Mouse (Mus musculus) adipocyte (in vitro differentiated cells): ENCODE measurements around the gene Dstn.

Experiments
- DNase-seq: peaks from one replicate; pipeline ENCODE4 v3.0.0-alpha.2; 2016; ENCODE audit warnings: low spot score

Dstn gene

GRCm38 (mm10) chr2:143955004-143955403 is 39.9 kb downstream of the Dstn start:
- no peak for DNase-seq

DNA sequence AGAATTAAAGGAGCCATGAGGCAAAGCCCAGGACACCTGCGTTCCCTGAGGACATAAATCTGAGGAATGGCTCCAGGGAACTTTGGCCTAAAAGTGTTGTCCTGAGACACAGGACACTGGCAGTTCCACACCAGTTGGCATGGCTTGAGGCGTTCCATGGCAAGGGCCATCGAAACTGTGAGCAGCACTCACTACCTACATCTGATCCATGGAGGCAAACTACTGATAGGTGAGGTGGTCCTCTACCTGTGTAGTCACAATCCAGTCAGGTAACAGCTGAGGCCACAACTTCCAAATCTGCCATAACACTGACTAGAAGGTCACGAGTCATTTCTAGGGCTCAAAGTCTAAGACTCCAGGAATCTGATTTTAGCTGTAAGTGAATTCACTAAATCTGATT is 40.6 kb downstream of the Dstn start:
- DNase-seq, result no peak

GRCm38 (mm10) chr2:143962192-143962591 is 47.1 kb downstream of the Dstn start:
- DNase-seq, result no peak

- DNase-seq, result no peak
Observed at GRCm38 (mm10) chr2:143963318-143963717, 48.2 kb downstream of the Dstn start.

DNA sequence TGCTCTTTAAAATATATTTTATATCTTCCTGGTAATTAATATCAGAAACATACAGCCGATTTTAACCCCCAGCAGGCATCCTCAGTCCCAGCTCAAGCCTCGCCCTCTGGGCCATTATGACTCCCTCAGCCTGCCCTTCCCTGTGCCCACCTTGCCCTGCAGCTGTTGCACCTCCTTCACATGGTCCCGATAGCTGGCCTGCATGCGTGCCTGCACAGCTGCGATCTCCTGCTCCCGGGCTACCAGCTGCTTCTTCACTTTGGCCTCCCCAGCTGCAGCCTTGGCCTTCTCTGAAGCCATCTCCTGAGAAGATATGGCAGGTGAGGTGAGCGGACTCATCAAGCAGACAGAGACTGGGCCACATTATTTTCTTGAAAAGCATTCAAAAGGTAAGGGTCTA is 54.1 kb downstream of the Dstn start:
- DNase-seq, result no peak

- DNase-seq, result no peak
Observed at GRCm38 (mm10) chr2:143970841-143971240, 55.7 kb downstream of the Dstn start.

DNA sequence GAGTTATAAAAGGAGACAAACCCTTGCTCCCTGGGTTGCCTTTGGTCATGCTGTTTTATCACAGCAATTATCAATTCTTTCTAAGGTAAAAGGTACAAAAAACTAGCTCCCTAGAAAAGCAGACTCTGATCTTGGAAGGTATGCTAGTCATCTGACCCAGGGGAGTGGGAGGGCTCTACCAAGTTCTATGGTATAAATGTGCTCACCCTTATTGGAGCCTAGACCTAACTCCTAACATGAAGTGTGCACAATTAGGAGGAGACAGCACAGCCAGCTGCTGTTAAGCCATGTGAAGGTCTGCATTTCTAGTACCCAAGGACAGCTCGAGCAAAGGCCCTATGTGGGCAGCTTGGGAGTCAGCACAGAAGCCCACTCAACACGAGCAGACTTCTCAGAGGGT is 56.8 kb downstream of the Dstn start:
- DNase-seq, result no peak

- DNase-seq, result no peak
Observed at GRCm38 (mm10) chr2:143973161-143973560, 58.0 kb downstream of the Dstn start.

DNA sequence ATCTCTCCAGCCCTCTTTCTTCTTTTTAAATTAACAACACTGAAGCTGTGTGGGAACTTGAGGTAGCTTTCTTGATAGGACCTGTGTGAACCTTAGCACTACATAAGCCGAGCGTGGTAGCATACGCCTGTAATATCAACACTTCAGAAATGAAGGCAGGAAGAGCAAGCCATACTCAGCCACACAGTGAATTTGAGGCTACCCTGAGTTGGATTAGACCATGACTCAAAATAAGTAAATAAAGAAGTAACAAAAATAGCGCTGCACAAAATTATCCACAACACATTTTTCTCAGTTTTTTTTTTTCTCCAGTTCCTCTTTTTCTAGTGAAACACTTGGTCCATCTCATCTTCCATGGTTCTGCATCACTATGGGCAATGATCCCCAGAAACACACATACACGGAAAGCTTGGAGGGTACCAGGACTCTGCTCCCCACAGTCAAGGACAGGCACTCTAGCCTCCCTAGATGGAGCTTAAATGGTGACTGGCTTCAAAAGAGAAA is 60.1 kb downstream of the Dstn start:
- no peak for DNase-seq

- peak; percentile 30 for DNase-seq
Observed at GRCm38 (mm10) chr2:143978444-143979147, 63.5 kb downstream of the Dstn start.

DNA sequence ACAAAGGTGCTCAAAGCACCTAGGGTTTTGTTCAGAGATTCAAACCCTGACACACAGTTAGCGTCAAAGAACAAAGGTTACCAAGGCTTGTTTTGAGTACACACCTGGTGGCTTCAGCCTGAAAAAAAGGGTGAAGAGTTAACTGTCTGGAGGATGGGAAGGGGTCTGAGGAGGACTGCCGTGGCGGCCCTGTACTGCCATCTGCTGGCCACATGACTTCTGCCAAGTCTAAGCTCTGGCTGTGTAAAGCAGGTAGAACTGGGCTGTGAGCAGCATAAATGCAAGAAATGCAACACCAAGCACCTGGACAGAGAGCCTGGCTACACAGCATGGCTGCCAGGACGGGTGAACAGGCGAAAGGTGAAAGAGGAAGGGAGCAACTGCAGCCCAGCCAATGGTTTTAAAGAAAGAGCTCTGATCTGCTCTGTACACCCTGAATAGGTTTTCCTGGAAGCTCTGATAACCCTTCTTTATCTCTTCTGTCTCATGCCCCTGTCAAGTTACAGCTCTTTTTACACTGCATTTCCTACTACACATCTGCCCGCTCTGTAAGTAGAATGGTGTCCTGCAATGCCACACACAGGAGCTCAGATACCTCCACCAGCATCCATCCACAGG is 65.8 kb downstream of the Dstn start:
- DNase-seq, result peak; percentile 56

DNA sequence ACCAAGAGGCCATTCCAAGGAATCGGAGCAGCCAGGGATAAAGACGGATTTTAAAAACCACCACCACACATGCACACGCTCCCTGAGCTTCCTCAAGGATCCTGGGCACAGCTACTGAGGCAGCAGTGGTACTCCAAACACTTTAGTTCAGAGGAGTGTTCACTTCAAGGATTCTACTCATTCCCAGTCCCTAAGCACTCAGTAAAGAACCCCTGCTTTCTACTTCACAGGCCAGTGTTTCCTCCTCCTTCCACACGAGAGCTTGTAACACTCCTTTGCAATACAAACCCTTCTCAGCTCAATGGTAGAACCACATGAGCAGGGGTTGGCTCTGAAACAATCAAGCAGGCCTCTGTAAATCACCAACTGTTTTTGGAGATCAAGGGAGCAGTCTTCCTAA is 67.0 kb downstream of the Dstn start:
- no peak for DNase-seq

DNA sequence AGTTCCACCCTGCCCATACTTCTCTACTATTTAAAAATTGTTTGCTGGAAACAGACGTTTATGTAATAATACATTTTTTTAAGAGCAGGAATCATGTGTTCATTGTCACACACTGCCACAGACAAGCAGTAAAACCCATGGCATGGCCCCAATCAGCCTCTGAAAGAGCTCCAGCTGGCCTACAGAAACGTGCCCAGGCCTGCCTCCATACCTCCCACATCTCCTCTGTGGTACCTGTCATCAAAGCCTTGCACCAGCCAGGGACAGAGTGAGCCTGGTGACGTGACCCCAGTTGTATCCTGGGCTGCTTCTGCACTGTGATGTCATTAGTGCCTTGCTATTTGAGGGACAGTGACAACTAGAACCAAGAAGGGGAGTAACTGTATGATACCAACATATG is 67.8 kb downstream of the Dstn start:
- peak; percentile 40 for DNase-seq

- DNase-seq, result no peak
Observed at GRCm38 (mm10) chr2:143983482-143983881, 68.4 kb downstream of the Dstn start.

DNA sequence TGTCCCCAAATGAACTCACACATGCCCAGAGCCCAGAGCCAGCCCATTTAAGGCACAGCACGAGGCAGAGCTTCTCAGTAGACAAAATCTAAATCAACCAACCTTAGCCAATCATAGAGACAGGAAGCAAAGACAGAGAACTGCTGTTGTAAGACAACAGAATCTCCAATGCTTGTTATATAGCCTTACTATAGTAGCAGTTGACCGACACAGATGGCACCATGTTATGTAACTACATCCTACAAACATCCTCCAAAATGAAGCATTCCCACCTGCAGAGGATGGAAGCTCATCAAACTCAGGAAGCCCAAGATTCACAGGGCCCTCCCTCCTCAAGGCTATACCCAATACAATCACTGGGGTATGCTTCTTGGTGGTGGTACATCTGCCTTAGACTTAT is 72.4 kb downstream of the Dstn start:
- DNase-seq, result peak; percentile 53

GRCm38 (mm10) chr2:143988016-143988415 is 72.9 kb downstream of the Dstn start:
- DNase-seq, result no peak

- DNase-seq, result peak; percentile 43
Observed at GRCm38 (mm10) chr2:143990997-143991396, 75.9 kb downstream of the Dstn start.

DNA sequence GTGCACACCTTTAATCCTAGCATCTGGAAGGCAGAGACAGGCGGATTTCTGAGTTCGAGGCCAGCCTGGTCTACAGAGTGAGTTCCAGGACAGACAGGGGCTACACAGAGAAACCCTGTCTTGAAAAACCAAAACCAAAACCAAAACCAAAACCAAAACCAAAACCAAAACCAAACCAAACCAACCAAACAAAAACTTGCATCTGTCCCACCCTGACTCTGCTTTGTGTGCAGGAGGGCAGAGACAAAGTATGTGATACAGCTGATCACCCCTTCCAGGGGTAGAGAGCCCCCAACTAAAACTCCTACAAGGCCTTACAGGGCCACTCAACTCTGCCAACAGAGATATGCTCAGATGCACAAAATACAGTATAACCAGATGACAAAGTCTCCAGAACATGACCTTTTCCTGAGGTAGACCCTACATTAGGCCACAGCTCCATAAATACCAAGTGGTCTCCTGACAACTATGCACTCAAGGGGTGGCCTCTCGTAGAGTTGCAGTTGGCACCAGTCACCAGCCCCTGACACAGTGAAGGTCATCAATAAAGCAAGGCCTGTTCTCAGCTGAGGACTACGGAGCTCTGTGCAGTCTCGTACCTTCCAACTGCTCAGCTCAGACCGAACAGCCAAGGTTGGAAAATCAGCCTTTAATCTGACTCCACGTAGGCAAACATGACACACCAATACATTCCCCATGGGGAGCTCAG is 77.0 kb downstream of the Dstn start:
- no peak for DNase-seq
